Mouse (Mus musculus) cerebellum, postnatal 4 days (tissue): ENCODE measurements around the gene Kat6b.

ENCODE experiments used
- DNase-seq, 2 experiments: peaks; one replicate each; pipeline ENCODE4 v3.0.0; 2022; ENCODE audit warnings: low spot score in 2 of 2, mixed read lengths in 1 of 2

Kat6b gene

GRCm38 (mm10) chr14:21523234-21523633 is 42.0 kb downstream of the Kat6b start:
- DNase-seq = no peak

- DNase-seq = peak in 1 of 2 experiments; percentile 23
These were observed 42.7 kb downstream of the Kat6b start for GRCm38 (mm10) chr14:21523851-21524441.

GRCm38 (mm10) chr14:21525674-21526073 is 44.4 kb downstream of the Kat6b start:
- no peak for DNase-seq

- DNase-seq = no peak
These were observed 52.3 kb downstream of the Kat6b start for GRCm38 (mm10) chr14:21533566-21533965.

- DNase-seq = no peak
These were observed 52.8 kb downstream of the Kat6b start for GRCm38 (mm10) chr14:21534066-21534465.

GRCm38 (mm10) chr14:21534542-21535272 is 53.5 kb downstream of the Kat6b start:
- DNase-seq = no peak

- DNase-seq = no peak
These were observed 55.4 kb downstream of the Kat6b start for GRCm38 (mm10) chr14:21536485-21537181.

GRCm38 (mm10) chr14:21537838-21538237 is 56.6 kb downstream of the Kat6b start:
- DNase-seq = no peak

- no peak for DNase-seq
These were observed 58.5 kb downstream of the Kat6b start for GRCm38 (mm10) chr14:21539731-21540130.

- DNase-seq = no peak
These were observed 59.1 kb downstream of the Kat6b start for GRCm38 (mm10) chr14:21540361-21540760.

GRCm38 (mm10) chr14:21545529-21545928 is 64.3 kb downstream of the Kat6b start:
- DNase-seq = no peak

GRCm38 (mm10) chr14:21546351-21546750 is 65.1 kb downstream of the Kat6b start:
- no peak for DNase-seq

GRCm38 (mm10) chr14:21547297-21547696 is 66.1 kb downstream of the Kat6b start:
- no peak for DNase-seq

- DNase-seq = no peak
These were observed 66.7 kb downstream of the Kat6b start for GRCm38 (mm10) chr14:21547965-21548364.

GRCm38 (mm10) chr14:21548952-21549607 is 67.8 kb downstream of the Kat6b start:
- DNase-seq = no peak

GRCm38 (mm10) chr14:21549608-21550115 is 68.4 kb downstream of the Kat6b start:
- no peak for DNase-seq

GRCm38 (mm10) chr14:21550576-21550975 is 69.3 kb downstream of the Kat6b start:
- DNase-seq = no peak

GRCm38 (mm10) chr14:21551655-21552054 is 70.4 kb downstream of the Kat6b start:
- DNase-seq = no peak

GRCm38 (mm10) chr14:21552958-21553357 is 71.7 kb downstream of the Kat6b start:
- DNase-seq = no peak

GRCm38 (mm10) chr14:21554046-21554445 is 72.8 kb downstream of the Kat6b start:
- no peak for DNase-seq

GRCm38 (mm10) chr14:21558440-21559131 is 77.4 kb downstream of the Kat6b start:
- DNase-seq = no peak
